8 mouse cellular contexts compared by ENCODE assay signal in genomic region chr13:112721946-112722729, GRCm38 (mm10).
DNase-seq lines count a peak whose midpoint lies in the region; ATAC-seq and TF ChIP-seq lines count a peak whose summit lies in the region.

No protein-coding gene starts in this region.

- TF ChIP-seq CTCF in intestine, postnatal 0 days (IDR thresholded peaks at IDR 0.05; ENCODE audit: low read depth), result no peak

- WGBS in intestine, embryonic 14.5 days, result 37% methylated on average over 9 of the region's 9 CpGs
- WGBS in intestine, postnatal 0 days, result 59% methylated on average over 9 of the region's 9 CpGs
- 41% methylated on average over 9 of the region's 9 CpGs for WGBS in kidney, embryonic 14.5 days
- 39% methylated on average over 9 of the region's 9 CpGs for WGBS in limb, embryonic 15.5 days
- WGBS in stomach, embryonic 15.5 days, result 32% methylated on average over 9 of the region's 9 CpGs

- H3K9ac ChIP-seq in intestine, embryonic 14.5 days (ENCODE audit: low read length), result no peak overlapping the region
- no peak overlapping the region for H3K9ac ChIP-seq in intestine, postnatal 0 days (ENCODE audit: low read depth, low read length)
- H3K9ac ChIP-seq in kidney, embryonic 14.5 days (ENCODE audit: low read depth, low read length), result no peak overlapping the region
- H3K9ac ChIP-seq in limb, embryonic 15.5 days, result no peak overlapping the region
- no peak overlapping the region for H3K9ac ChIP-seq in stomach, embryonic 15.5 days

- H3K9me3 ChIP-seq in intestine, embryonic 14.5 days (ENCODE audit: control insufficient read depth, low read length), result no peaks in the 10 kb centered on the region
- H3K9me3 ChIP-seq in intestine, postnatal 0 days (ENCODE audit: control insufficient read depth), result no peaks in the 10 kb centered on the region
- no peaks in the 10 kb centered on the region for H3K9me3 ChIP-seq in kidney, embryonic 14.5 days (ENCODE audit: control insufficient read depth, low read length)
- no peaks in the 10 kb centered on the region for H3K9me3 ChIP-seq in limb, embryonic 15.5 days
- H3K9me3 ChIP-seq in stomach, embryonic 15.5 days, result no peaks in the 10 kb centered on the region

- H3K27ac ChIP-seq in intestine, embryonic 14.5 days (ENCODE audit: low read depth), result peak overlapping the region; percentile 85
- no peak overlapping the region for H3K27ac ChIP-seq in intestine, postnatal 0 days (ENCODE audit: low read depth, low read length)
- H3K27ac ChIP-seq in kidney, embryonic 14.5 days (ENCODE audit: low read depth, low read length), result peak overlapping the region; percentile 88
- peak overlapping the region; percentile 72 for H3K27ac ChIP-seq in limb, embryonic 15.5 days
- H3K27ac ChIP-seq in stomach, embryonic 15.5 days, result peak overlapping the region; percentile 80

- no peak for ATAC-seq in intestine, embryonic 14.5 days (replicated peaks; ENCODE audit: low FRiP score, low TSS enrichment, low read depth)
- no peak for ATAC-seq in intestine, postnatal 0 days
- ATAC-seq in kidney, embryonic 14.5 days (ENCODE audit: low FRiP score, low TSS enrichment), result peak; percentile 61; the same call in 1 of the 2 replicates
- ATAC-seq in limb, embryonic 15.5 days (ENCODE audit: insufficient number of reproducible peaks, low FRiP score, low TSS enrichment, low read depth), result peak; percentile 77; the same call in 1 of the 2 replicates
- ATAC-seq in stomach, embryonic 15.5 days (ENCODE audit: insufficient read depth, low FRiP score, low read depth), result peak; percentile 85; the same call in 1 of the 2 replicates

- no peaks in the 10 kb centered on the region for H3K36me3 ChIP-seq in intestine, embryonic 14.5 days (ENCODE audit: control insufficient read depth, insufficient read depth, low read length)
- no peaks in the 10 kb centered on the region for H3K36me3 ChIP-seq in intestine, postnatal 0 days (ENCODE audit: control insufficient read depth, insufficient read depth)
- no peaks in the 10 kb centered on the region for H3K36me3 ChIP-seq in kidney, embryonic 14.5 days (ENCODE audit: control insufficient read depth, insufficient read depth, low read length)
- H3K36me3 ChIP-seq in limb, embryonic 15.5 days, result no peaks in the 10 kb centered on the region
- H3K36me3 ChIP-seq in stomach, embryonic 15.5 days, result no peaks in the 10 kb centered on the region

- no peak overlapping the region for H3K4me3 ChIP-seq in intestine, embryonic 14.5 days (ENCODE audit: low read depth, low read length)
- no peak overlapping the region for H3K4me3 ChIP-seq in intestine, postnatal 0 days (ENCODE audit: low read depth, low read length)
- H3K4me3 ChIP-seq in kidney, embryonic 14.5 days (ENCODE audit: low read length), result no peak overlapping the region
- no peak overlapping the region for H3K4me3 ChIP-seq in limb, embryonic 15.5 days
- H3K4me3 ChIP-seq in stomach, embryonic 15.5 days (replicated peaks), result no peak overlapping the region

- no peak for DNase-seq in intestine, embryonic 14.5 days (ENCODE audit: low spot score)
- peak; percentile 30 for DNase-seq in forelimb bud, embryonic 11.5 days (ENCODE audit: low read depth, low spot score)
- DNase-seq in adrenal gland, adult (ENCODE audit: inconsistent age in 2 of 2, low spot score in 1 of 2), result no peak
- no peak for DNase-seq in spleen, postnatal 4 days (ENCODE audit: low spot score in 2 of 2)

- H3K27me3 ChIP-seq in intestine, embryonic 14.5 days (replicated peaks; ENCODE audit: control insufficient read depth, insufficient read depth, low read length), result no peaks in the 10 kb centered on the region
- no peaks in the 10 kb centered on the region for H3K27me3 ChIP-seq in intestine, postnatal 0 days (replicated peaks; ENCODE audit: control insufficient read depth, insufficient read depth, low read length)
- H3K27me3 ChIP-seq in kidney, embryonic 14.5 days (ENCODE audit: control insufficient read depth, insufficient read depth, low read length), result no peaks in the 10 kb centered on the region
- no peaks in the 10 kb centered on the region for H3K27me3 ChIP-seq in limb, embryonic 15.5 days
- H3K27me3 ChIP-seq in stomach, embryonic 15.5 days (replicated peaks), result no peaks in the 10 kb centered on the region

- peaks cover 11% of the 10 kb centered on the region; the same call in 1 of the 2 replicates for H3K4me1 ChIP-seq in intestine, embryonic 14.5 days (replicated peaks; ENCODE audit: control insufficient read depth, insufficient read depth, low read length)
- H3K4me1 ChIP-seq in intestine, postnatal 0 days (replicated peaks; ENCODE audit: control insufficient read depth, insufficient read depth, low read length), result no peaks in the 10 kb centered on the region
- peaks cover 13% of the 10 kb centered on the region; the same call in 1 of the 2 replicates for H3K4me1 ChIP-seq in kidney, embryonic 14.5 days (ENCODE audit: control insufficient read depth, insufficient read depth, low read length)
- H3K4me1 ChIP-seq in limb, embryonic 15.5 days, result no peaks in the 10 kb centered on the region
- H3K4me1 ChIP-seq in stomach, embryonic 15.5 days, result 0 out of 2 replicates have a peak, but pooled peaks cover 3% of the 10 kb centered on the region

- H3K4me2 ChIP-seq in intestine, embryonic 14.5 days (ENCODE audit: low read length), result no peak overlapping the region
- H3K4me2 ChIP-seq in intestine, postnatal 0 days (replicated peaks; ENCODE audit: low read depth), result no peak overlapping the region
- no peak overlapping the region for H3K4me2 ChIP-seq in kidney, embryonic 14.5 days (replicated peaks; ENCODE audit: low read depth, low read length)
- no peak overlapping the region for H3K4me2 ChIP-seq in limb, embryonic 15.5 days
- H3K4me2 ChIP-seq in stomach, embryonic 15.5 days, result no peak overlapping the region

Comparison
In these comparisons a context has a peak if more than half of its experiments do, and no peak if none do; other contexts are left out.
1. ATAC-seq: peak in kidney, embryonic 14.5 days (single experiment), limb, embryonic 15.5 days (single experiment) and stomach, embryonic 15.5 days (single experiment); none in intestine, embryonic 14.5 days (single experiment) and intestine, postnatal 0 days (single experiment).